In genomic region chr10:98806798-98807535, GRCm38 (mm10) we compare ENCODE assay signal across 10 mouse cellular contexts.
DNase-seq lines count a peak whose midpoint lies in the region; ATAC-seq and TF ChIP-seq lines count a peak whose summit lies in the region.
"Had no signal": no experiment of that assay in that cellular context is flagged by ENCODE, and none has a peak within 500 bp of the region (broad histone marks: within the 10 kb centered on the region; RNA-seq: fewer than 3 reads in every experiment).

No protein-coding gene starts in this region.

- ATAC-seq in lung, postnatal 0 days: no peak
- ATAC-seq: forebrain, postnatal 0 days had no signal

- no peak overlapping the region for H3K27ac ChIP-seq in lung, postnatal 0 days (ENCODE audit: low read length)
- H3K27ac ChIP-seq: macrophage had no signal

- 77% methylated on average over 19 of the region's 19 CpGs for WGBS in lung, postnatal 0 days

- no peak overlapping the region for H3K4me2 ChIP-seq in lung, postnatal 0 days (replicated peaks; ENCODE audit: low read depth, low read length)

- no peak for TF ChIP-seq CTCF in lung, postnatal 0 days (IDR thresholded peaks at IDR 0.05)

- no peaks in the 10 kb centered on the region for H3K27me3 ChIP-seq in lung, postnatal 0 days (replicated peaks; ENCODE audit: insufficient read depth, low read length)

- no peaks in the 10 kb centered on the region for H3K9me3 ChIP-seq in lung, postnatal 0 days (ENCODE audit: low read length)

- intact Hi-C loops in left cerebral cortex, postnatal 14 days (cut with DNase I): no loop called here

- H3K9ac ChIP-seq in lung, postnatal 0 days (replicated peaks; ENCODE audit: low read depth): no peak overlapping the region
- H3K9ac ChIP-seq: forebrain, postnatal 0 days had no signal

- no peak for TF ChIP-seq EP300 in lung, postnatal 0 days (IDR thresholded peaks at IDR 0.05)

- no peaks in the 10 kb centered on the region for H3K4me1 ChIP-seq in lung, postnatal 0 days (ENCODE audit: insufficient read depth, low read depth, low read length)

- peak; percentile 88 for DNase-seq in right cerebral cortex, adult 18-20 months
- no peak for DNase-seq in right cerebral cortex, postnatal 4 days
- DNase-seq in frontal cortex, postnatal 36 days (ENCODE audit: low spot score in 2 of 2): peak; percentile 79 to 85
- peak; percentile 65 to 72 for DNase-seq in left cerebral cortex, postnatal 14 days (ENCODE audit: low spot score in 2 of 2)
- DNase-seq in liver: no peak
- no peak for DNase-seq in thymus, postnatal 14 days
- DNase-seq in lung, postnatal 0 days (ENCODE audit: low spot score): no peak
- DNase-seq in cerebellum, adult 18-20 months: no peak
- DNase-seq: forebrain, postnatal 0 days had no signal

- no peaks in the 10 kb centered on the region for H3K36me3 ChIP-seq in lung, postnatal 0 days (ENCODE audit: insufficient read depth, low read length)

- no peak overlapping the region for H3K4me3 ChIP-seq in lung, postnatal 0 days (ENCODE audit: low read depth, low read length)

Comparison
In these comparisons a context has a peak if more than half of its experiments do, and no peak if none do; other contexts are left out.
1. DNase-seq: peak in right cerebral cortex, adult 18-20 months (single experiment), frontal cortex, postnatal 36 days (2 of 2) and left cerebral cortex, postnatal 14 days (2 of 2); none in right cerebral cortex, postnatal 4 days (single experiment), liver (single experiment), thymus, postnatal 14 days (single experiment), lung, postnatal 0 days (single experiment) and cerebellum, adult 18-20 months (0 of 2).